Comparison of ENCODE assay signal across 14 mouse cellular contexts in the genomic region with DNA sequence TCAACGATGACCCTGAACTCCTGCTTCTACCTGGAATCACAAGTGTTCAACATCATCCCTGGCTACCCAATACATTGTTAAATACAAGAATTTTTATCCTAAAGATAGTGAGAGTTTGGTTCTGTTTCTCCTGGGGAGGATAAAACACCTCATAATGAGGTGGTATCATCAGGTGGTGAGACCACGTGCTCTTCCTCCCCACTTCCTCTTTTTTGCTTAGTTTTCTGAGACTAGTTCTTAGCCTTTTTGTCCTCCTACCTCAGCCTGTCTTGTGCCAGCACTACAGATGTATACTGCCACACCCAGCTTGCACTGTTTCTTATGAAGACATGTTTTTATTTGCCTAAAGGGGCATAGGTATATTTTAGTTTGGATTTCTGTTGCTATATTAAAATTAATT.
"Had no signal": no experiment of that assay in that cellular context is flagged by ENCODE, and none has a peak within 500 bp of the region (broad histone marks: within the 10 kb centered on the region; RNA-seq: fewer than 3 reads in every experiment).

No protein-coding gene starts in this region.

- H3K36me3 ChIP-seq: limb, embryonic 12.5 days; liver, embryonic 13.5 days; lung, embryonic 15.5 days; midbrain, embryonic 10.5 days; neural tube, embryonic 12.5 days had no signal

- H3K4me3 ChIP-seq: limb, embryonic 12.5 days; liver, embryonic 13.5 days; lung, embryonic 15.5 days; midbrain, embryonic 10.5 days; neural tube, embryonic 12.5 days had no signal

- H3K4me1 ChIP-seq: limb, embryonic 12.5 days; liver, embryonic 13.5 days; lung, embryonic 15.5 days; midbrain, embryonic 10.5 days; neural tube, embryonic 12.5 days had no signal

- ATAC-seq: liver, postnatal 0 days had no signal

- H3K9ac ChIP-seq: limb, embryonic 12.5 days; liver, embryonic 13.5 days; liver, postnatal 0 days; lung, embryonic 15.5 days; neural tube, embryonic 12.5 days had no signal

- H3K27me3 ChIP-seq: limb, embryonic 12.5 days; liver, embryonic 13.5 days; lung, embryonic 15.5 days; neural tube, embryonic 12.5 days had no signal

- H3K27ac ChIP-seq: limb, embryonic 12.5 days; liver, embryonic 13.5 days; lung, embryonic 15.5 days; midbrain, embryonic 10.5 days; neural tube, embryonic 12.5 days had no signal

- DNase-seq: kidney, adult 2 months; kidney, postnatal 25 days; liver; liver, embryonic 13.5 days; liver, postnatal 0 days; midbrain, embryonic 14.5 days; retina, postnatal 1 day; right cerebral cortex, postnatal 4 days; thymus, adult 18-20 months; thymus, postnatal 14 days had no signal

- H3K9me3 ChIP-seq: limb, embryonic 12.5 days; liver, embryonic 13.5 days; lung, embryonic 15.5 days; midbrain, embryonic 10.5 days; neural tube, embryonic 12.5 days had no signal

- H3K4me2 ChIP-seq: limb, embryonic 12.5 days; liver, embryonic 13.5 days; lung, embryonic 15.5 days; neural tube, embryonic 12.5 days had no signal
